Mouse (Mus musculus) midbrain, embryonic 13.5 days (tissue): ENCODE data around the gene Itgb5. TPM values are rescaled to one million over a fixed set of nuclear protein-coding genes. Genes with fewer than 3 reads are reported as not detected.

ENCODE experiments used
- ATAC-seq: fragments of 200-750 bp; cut with Nextera tagmentation; 2 replicates; pipeline ENCODE4 v1.8.0; 2017; ENCODE audit warnings: mild to moderate bottlenecking, moderate TSS enrichment, moderate library complexity
- H3K27ac ChIP-seq: fragments of 300-500 bp; sonication (generic); 2 replicates; pipeline ENCODE4 v1.5.1; 2015; ENCODE audit warnings: inconsistent platforms, mild to moderate bottlenecking, moderate library complexity
- H3K27me3 ChIP-seq: fragments of 300-500 bp; sonication (generic); 2 replicates; pipeline ENCODE4 v1.6.1; 2015; ENCODE audit warnings: mild to moderate bottlenecking, inconsistent platforms
- H3K36me3 ChIP-seq: fragments of 300-500 bp; sonication (generic); 2 replicates; pipeline ENCODE4 v1.6.1; 2015; ENCODE audit warnings: mild to moderate bottlenecking, inconsistent platforms
- H3K4me1 ChIP-seq: fragments of 300-500 bp; sonication (generic); replicated peaks from 2 replicates; pipeline ENCODE4 v1.6.1; 2015; ENCODE audit warnings: inconsistent platforms
- H3K4me2 ChIP-seq: fragments of 300-500 bp; sonication (generic); replicated peaks from 2 replicates; pipeline ENCODE4 v1.6.1; 2015; ENCODE audit warnings: moderate library complexity, mild to moderate bottlenecking, inconsistent platforms
- H3K4me3 ChIP-seq: fragments of 300-500 bp; sonication (generic); replicated peaks from 2 replicates; pipeline ENCODE4 v1.5.1; 2015; ENCODE audit warnings: mild to moderate bottlenecking, inconsistent platforms
- H3K9ac ChIP-seq: fragments of 300-500 bp; sonication (generic); replicated peaks from 2 replicates; pipeline ENCODE4 v1.6.1; 2015; ENCODE audit warnings: mild to moderate bottlenecking, inconsistent platforms
- H3K9me3 ChIP-seq: fragments of 300-500 bp; sonication (generic); 2 replicates; pipeline ENCODE4 v1.6.1; 2016; ENCODE audit warnings: mild to moderate bottlenecking, inconsistent platforms
- WGBS: fragments of 180-500 bp; shearing (Covaris S2); methylation state at CpG from one replicate; pipeline ENCODE4 v1.1.7; 2015; 5-methylcytosine and 5-hydroxymethylcytosine counted together
- polyA plus RNA-seq: library from polyadenylated mRNA; unstranded; fragments of >200 nt; fragmentation: Nextera tagmentation; extraction: Ambion mirVana; gene quantifications from 2 replicates; pipeline ENCODE4 v1.2.1, GENCODE M21; 2015

The Itgb5 gene
- polyA plus RNA-seq, 1 experiment from 2014 or later = 10.3 TPM

- Histone ChIP-seq H3K4me3 (no peak overlapping the region), H3K27ac (no peak overlapping the region), H3K9ac (no peak overlapping the region), H3K36me3 (no peaks in the 10 kb centered on the region), H3K4me2 (no peak overlapping the region), H3K9me3 (no peaks in the 10 kb centered on the region), H3K4me1 (peaks cover 12% of the 10 kb centered on the region), H3K27me3 (no peaks in the 10 kb centered on the region)
- 100% methylated on average over 1 of the region's 1 CpGs for WGBS
- ATAC-seq = no peak
Measured at GRCm38 (mm10) chr16:33894449-33894848, 65.0 kb downstream of the Itgb5 start.

GRCm38 (mm10) chr16:33895690-33896089, 66.2 kb downstream of the Itgb5 start:
- H3K4me2 ChIP-seq = no peak overlapping the region
- peaks cover 12% of the 10 kb centered on the region for H3K4me1 ChIP-seq
- H3K27ac ChIP-seq = no peak overlapping the region
- H3K27me3 ChIP-seq = no peaks in the 10 kb centered on the region
- H3K9ac ChIP-seq = no peak overlapping the region
- no peaks in the 10 kb centered on the region for H3K36me3 ChIP-seq
- ATAC-seq = no peak
- H3K9me3 ChIP-seq = no peaks in the 10 kb centered on the region
- 81% methylated on average over 7 of the region's 7 CpGs for WGBS
- H3K4me3 ChIP-seq = no peak overlapping the region

- ATAC-seq = no peak
- Histone ChIP-seq H3K36me3 (no peaks in the 10 kb centered on the region), H3K4me2 (no peak overlapping the region), H3K4me3 (no peak overlapping the region), H3K4me1 (peaks cover 5% of the 10 kb centered on the region), H3K9ac (no peak overlapping the region), H3K9me3 (no peaks in the 10 kb centered on the region), H3K27ac (no peak overlapping the region), H3K27me3 (no peaks in the 10 kb centered on the region)
- WGBS = 96% methylated on average over 7 of the region's 7 CpGs
Measured at GRCm38 (mm10) chr16:33896801-33897200, 67.3 kb downstream of the Itgb5 start.

GRCm38 (mm10) chr16:33903664-33904441, 74.4 kb downstream of the Itgb5 start:
- Histone ChIP-seq H3K4me3 (no peak overlapping the region), H3K9ac (no peak overlapping the region), H3K27me3 (no peaks in the 10 kb centered on the region), H3K27ac (no peak overlapping the region), H3K9me3 (no peaks in the 10 kb centered on the region), H3K4me1 (no peaks in the 10 kb centered on the region), H3K4me2 (no peak overlapping the region), H3K36me3 (no peaks in the 10 kb centered on the region)
- 76% methylated on average over 11 of the region's 11 CpGs for WGBS
- ATAC-seq = no peak

- WGBS = 76% methylated on average over 5 of the region's 5 CpGs
- no peak for ATAC-seq
- H3K4me3 ChIP-seq = no peak overlapping the region
- H3K36me3 ChIP-seq = no peaks in the 10 kb centered on the region
- no peaks in the 10 kb centered on the region for H3K9me3 ChIP-seq
- H3K27ac ChIP-seq = no peak overlapping the region
- H3K4me2 ChIP-seq = no peak overlapping the region
- H3K27me3 ChIP-seq = no peaks in the 10 kb centered on the region
- H3K9ac ChIP-seq = no peak overlapping the region
- no peaks in the 10 kb centered on the region for H3K4me1 ChIP-seq
Measured at GRCm38 (mm10) chr16:33904553-33904952, 75.1 kb downstream of the Itgb5 start.

GRCm38 (mm10) chr16:33908239-33908638, 78.8 kb downstream of the Itgb5 start:
- no peaks in the 10 kb centered on the region for H3K9me3 ChIP-seq
- no peaks in the 10 kb centered on the region for H3K27me3 ChIP-seq
- no peak for ATAC-seq
- H3K4me3 ChIP-seq = no peak overlapping the region
- no peak overlapping the region for H3K9ac ChIP-seq
- H3K4me2 ChIP-seq = no peak overlapping the region
- 78% methylated on average over 4 of the region's 4 CpGs for WGBS
- no peaks in the 10 kb centered on the region for H3K4me1 ChIP-seq
- H3K27ac ChIP-seq = no peak overlapping the region
- no peaks in the 10 kb centered on the region for H3K36me3 ChIP-seq

- Histone ChIP-seq H3K9ac (no peak overlapping the region), H3K27me3 (no peaks in the 10 kb centered on the region), H3K4me2 (no peak overlapping the region), H3K36me3 (no peaks in the 10 kb centered on the region), H3K4me3 (no peak overlapping the region), H3K4me1 (0 out of 2 replicates have a peak, but pooled peaks cover 6% of the 10 kb centered on the region), H3K27ac (no peak overlapping the region), H3K9me3 (no peaks in the 10 kb centered on the region)
- no peak for ATAC-seq
- 70% methylated on average over 4 of the region's 4 CpGs for WGBS
Measured at GRCm38 (mm10) chr16:33914997-33915396, 85.5 kb downstream of the Itgb5 start.

GRCm38 (mm10) chr16:33916473-33917251, 87.2 kb downstream of the Itgb5 start:
- H3K4me3 ChIP-seq = no peak overlapping the region
- H3K9ac ChIP-seq = no peak overlapping the region
- ATAC-seq = peak; percentile 55; the same call in 1 of the 2 replicates
- H3K27me3 ChIP-seq = no peaks in the 10 kb centered on the region
- no peaks in the 10 kb centered on the region for H3K36me3 ChIP-seq
- 61% methylated on average over 12 of the region's 12 CpGs for WGBS
- no peak overlapping the region for H3K4me2 ChIP-seq
- H3K27ac ChIP-seq = no peak overlapping the region
- H3K9me3 ChIP-seq = no peaks in the 10 kb centered on the region
- H3K4me1 ChIP-seq = 0 out of 2 replicates have a peak, but pooled peaks cover 6% of the 10 kb centered on the region

- no peaks in the 10 kb centered on the region for H3K27me3 ChIP-seq
- no peak overlapping the region for H3K4me3 ChIP-seq
- H3K9me3 ChIP-seq = no peaks in the 10 kb centered on the region
- no peaks in the 10 kb centered on the region for H3K36me3 ChIP-seq
- peaks cover 11% of the 10 kb centered on the region for H3K4me1 ChIP-seq
- H3K27ac ChIP-seq = no peak overlapping the region
- WGBS = 83% methylated on average over 5 of the region's 5 CpGs
- no peak overlapping the region for H3K4me2 ChIP-seq
- ATAC-seq = no peak
- no peak overlapping the region for H3K9ac ChIP-seq
Measured at GRCm38 (mm10) chr16:33917390-33917789, 87.9 kb downstream of the Itgb5 start.

- WGBS = 93% methylated on average over 5 of the region's 5 CpGs
Measured at GRCm38 (mm10) chr16:33917926-33918325, 88.5 kb downstream of the Itgb5 start.

GRCm38 (mm10) chr16:33921514-33921913, 92.0 kb downstream of the Itgb5 start:
- no peak for ATAC-seq
- Histone ChIP-seq H3K27me3 (no peaks in the 10 kb centered on the region), H3K4me3 (no peak overlapping the region), H3K36me3 (no peaks in the 10 kb centered on the region), H3K4me1 (peaks cover 10% of the 10 kb centered on the region), H3K9ac (no peak overlapping the region), H3K9me3 (no peaks in the 10 kb centered on the region), H3K27ac (no peak overlapping the region), H3K4me2 (no peak overlapping the region)
- WGBS = 93% methylated on average over 5 of the region's 5 CpGs

More at GRCm38 (mm10) chr16:33917926-33918325, 88.5 kb downstream of the Itgb5 start:
- no peak overlapping the region for H3K27ac ChIP-seq
- H3K4me3 ChIP-seq = no peak overlapping the region
- ATAC-seq = no peak
- H3K27me3 ChIP-seq = no peaks in the 10 kb centered on the region
- H3K36me3 ChIP-seq = no peaks in the 10 kb centered on the region
- H3K4me1 ChIP-seq = peaks cover 11% of the 10 kb centered on the region
- no peaks in the 10 kb centered on the region for H3K9me3 ChIP-seq
- H3K9ac ChIP-seq = no peak overlapping the region
- H3K4me2 ChIP-seq = no peak overlapping the region
